ENCODE assay signal across 14 mouse cellular contexts in genomic region chr19:34369551-34369950, GRCm38 (mm10).
A peak's percentile ranks its signal among the peaks of the same experiment; 100 is the strongest.
DNase-seq lines count a peak whose midpoint lies in the region; ATAC-seq and TF ChIP-seq lines count a peak whose summit lies in the region.
"Had no signal": no experiment of that assay in that cellular context is flagged by ENCODE, and none has a peak within 500 bp of the region (broad histone marks: within the 10 kb centered on the region; RNA-seq: fewer than 3 reads in every experiment).

No protein-coding gene starts in this region.

- DNase-seq in kidney, adult 2 months = peak; percentile 17
- no peak for DNase-seq in kidney, adult 11 months
- DNase-seq in urinary bladder, postnatal 25 days (ENCODE audit: low spot score) = peak; percentile 23
- DNase-seq in urinary bladder, postnatal 4 days (ENCODE audit: low spot score in 2 of 2) = no peak
- DNase-seq in urinary bladder, postnatal 36 days (ENCODE audit: low spot score in 2 of 2) = peak; percentile 51 to 58
- no peak for DNase-seq in thymus, postnatal 36 days
- no peak for DNase-seq in forebrain, embryonic 14.5 days (ENCODE audit: low spot score)
- DNase-seq: cerebellum, adult 18-20 months; heart, adult 2 months; right cerebral cortex, postnatal 14 days; thymus, postnatal 4 days had no signal

- TF ChIP-seq CTCF in kidney, adult 2 months (conservative IDR thresholded peaks at IDR 0.05; ENCODE audit: insufficient read depth, insufficient read length, low read depth, low read length) = no peak

- H3K4me1 ChIP-seq in kidney, adult 2 months (ENCODE audit: control insufficient read depth, insufficient read depth, low read length) = no peaks in the 10 kb centered on the region
- no peaks in the 10 kb centered on the region for H3K4me1 ChIP-seq in limb, embryonic 15.5 days
- H3K4me1 ChIP-seq in forebrain, embryonic 14.5 days (ENCODE audit: control insufficient read depth, insufficient read depth, low read length) = no peaks in the 10 kb centered on the region
- H3K4me1 ChIP-seq: hindbrain, embryonic 15.5 days had no signal

- 0 out of 2 replicates have a peak overlapping the region, but pooled peaks have one; percentile 12 for H3K27ac ChIP-seq in kidney, adult 2 months (ENCODE audit: insufficient read depth, low read depth, low read length)
- 0 out of 2 replicates have a peak overlapping the region, but pooled peaks have one; percentile 18 for H3K27ac ChIP-seq in limb, embryonic 15.5 days
- no peak overlapping the region for H3K27ac ChIP-seq in forebrain, embryonic 14.5 days (ENCODE audit: low read depth, low read length)
- H3K27ac ChIP-seq: heart, adult 2 months; hindbrain, embryonic 15.5 days had no signal

- no peaks in the 10 kb centered on the region for H3K36me3 ChIP-seq in kidney, adult 2 months (ENCODE audit: control insufficient read depth, insufficient read depth, low read length)
- H3K36me3 ChIP-seq in limb, embryonic 15.5 days = no peaks in the 10 kb centered on the region
- no peaks in the 10 kb centered on the region for H3K36me3 ChIP-seq in forebrain, embryonic 14.5 days (ENCODE audit: control insufficient read depth, insufficient read depth, low read length)
- H3K36me3 ChIP-seq: hindbrain, embryonic 15.5 days had no signal

- WGBS in kidney, adult 2 months = 9% methylated on average over 1 of the region's 1 CpGs
- WGBS in limb, embryonic 15.5 days = 9% methylated on average over 1 of the region's 1 CpGs
- 44% methylated on average over 1 of the region's 1 CpGs for WGBS in forebrain, embryonic 14.5 days

- TF ChIP-seq POLR2A in kidney, adult 2 months (IDR thresholded peaks at IDR 0.05; ENCODE audit: low read depth, low read length) = no peak

- ATAC-seq in limb, embryonic 15.5 days (ENCODE audit: insufficient number of reproducible peaks, low FRiP score, low TSS enrichment, low read depth) = no peak
- no peak for ATAC-seq in forebrain, embryonic 14.5 days
- ATAC-seq: activated CD4-positive, CD25-positive, alpha-beta regulatory T cell, adult 4 months had no signal

- no peaks in the 10 kb centered on the region for H3K27me3 ChIP-seq in kidney, adult 2 months (replicated peaks; ENCODE audit: control insufficient read depth, insufficient read depth, low read length)
- no peaks in the 10 kb centered on the region for H3K27me3 ChIP-seq in limb, embryonic 15.5 days
- no peaks in the 10 kb centered on the region for H3K27me3 ChIP-seq in forebrain, embryonic 14.5 days (replicated peaks; ENCODE audit: control insufficient read depth, insufficient read depth, low read length)
- H3K27me3 ChIP-seq: hindbrain, embryonic 15.5 days had no signal

- H3K4me2 ChIP-seq in limb, embryonic 15.5 days = no peak overlapping the region
- H3K4me2 ChIP-seq in forebrain, embryonic 14.5 days (ENCODE audit: low read length) = no peak overlapping the region
- H3K4me2 ChIP-seq: hindbrain, embryonic 15.5 days had no signal

- H3K4me3 ChIP-seq in kidney, adult 2 months (ENCODE audit: insufficient read depth, low read depth, low read length) = no peak overlapping the region
- H3K4me3 ChIP-seq in limb, embryonic 15.5 days = no peak overlapping the region
- no peak overlapping the region for H3K4me3 ChIP-seq in forebrain, embryonic 14.5 days (ENCODE audit: low read depth, low read length)
- H3K4me3 ChIP-seq: heart, adult 2 months; hindbrain, embryonic 15.5 days had no signal

- H3K9ac ChIP-seq in limb, embryonic 15.5 days = no peak overlapping the region
- no peak overlapping the region for H3K9ac ChIP-seq in forebrain, embryonic 14.5 days (ENCODE audit: low read length)
- H3K9ac ChIP-seq: hindbrain, embryonic 15.5 days had no signal

- no peaks in the 10 kb centered on the region for H3K9me3 ChIP-seq in limb, embryonic 15.5 days
- no peaks in the 10 kb centered on the region for H3K9me3 ChIP-seq in forebrain, embryonic 14.5 days (replicated peaks; ENCODE audit: control insufficient read depth, low read length)
- H3K9me3 ChIP-seq: hindbrain, embryonic 15.5 days had no signal

Comparison
In these comparisons a context has a peak if more than half of its experiments do, and no peak if none do; other contexts are left out.
1. DNase-seq: peak in kidney, adult 2 months (single experiment), urinary bladder, postnatal 25 days (single experiment) and urinary bladder, postnatal 36 days (2 of 2); none in kidney, adult 11 months (single experiment), urinary bladder, postnatal 4 days (0 of 2), thymus, postnatal 36 days (0 of 2) and forebrain, embryonic 14.5 days (single experiment).